ENCODE assay signal across 8 mouse cellular contexts in genomic region chr17:80553318-80554270, GRCm38 (mm10). TPM values are rescaled to one million over a fixed set of nuclear protein-coding genes. Genes with fewer than 3 reads are reported as not detected.
DNase-seq lines count a peak whose midpoint lies in the region; ATAC-seq lines count a peak whose summit lies in the region.

No protein-coding gene starts in this region.

- H3K4me2 ChIP-seq in hindbrain, embryonic 15.5 days, result peak overlapping the region; percentile 69

- 4% methylated on average over 35 of the region's 35 CpGs for WGBS in hindbrain, embryonic 15.5 days

- H3K9me3 ChIP-seq in hindbrain, embryonic 15.5 days, result no peaks in the 10 kb centered on the region

- peak; percentile 92 for ATAC-seq in common myeloid progenitor, adult 5-6 weeks (replicated peaks; ENCODE audit: low read depth, poor library complexity, severe bottlenecking)
- peak; percentile 90 for ATAC-seq in hindbrain, embryonic 15.5 days (ENCODE audit: low FRiP score, low read depth)

- no peaks in the 10 kb centered on the region for H3K27me3 ChIP-seq in hindbrain, embryonic 15.5 days

- H3K4me3 ChIP-seq in hindbrain, embryonic 15.5 days, result peak overlapping the region; percentile 62

- DNase-seq in adipocyte (ENCODE audit: low spot score), result peak; percentile 69
- peak; percentile 80 for DNase-seq in gastrocnemius, adult 18-20 months (ENCODE audit: low spot score)
- DNase-seq in layer of hippocampus, postnatal 36 days, result peak; percentile 76 to 82
- peak; percentile 93 for DNase-seq in lung, postnatal 36 days
- DNase-seq in retina, postnatal 1 day, result peak; percentile 91
- peak; percentile 49 for DNase-seq in urinary bladder, adult 2 months (ENCODE audit: low spot score)

- peaks cover 12% of the 10 kb centered on the region for H3K4me1 ChIP-seq in hindbrain, embryonic 15.5 days (replicated peaks)

- peak overlapping the region; percentile 60 for H3K9ac ChIP-seq in hindbrain, embryonic 15.5 days

- H3K36me3 ChIP-seq in hindbrain, embryonic 15.5 days, result 0 out of 2 replicates have a peak, but pooled peaks cover 5% of the 10 kb centered on the region

- H3K27ac ChIP-seq in hindbrain, embryonic 15.5 days (replicated peaks), result peak overlapping the region; percentile 82

RNA-seq across cellular contexts. Expression of gene Cdkl4, which starts 24.0 kb away (rescaled TPM):
- not detected in 2 replicates for total RNA-seq in common myeloid progenitor, adult 5-6 weeks (2017)
- total RNA-seq in gastrocnemius, adult 18-20 months (2021), result under 1 TPM in 1 of 2 experiments, not detected in 1; 0.19 TPM
- 5.3 and 5.6 TPM in 2 replicates for polyA plus RNA-seq in hindbrain, embryonic 15.5 days (2015; fragmentation: Nextera tagmentation; extraction: Ambion mirVana)
- 10 to 100 TPM; 16.0 TPM for total RNA-seq in layer of hippocampus, postnatal 36 days (2021)
- 0.10 and 0.18 TPM in 2 replicates for polyA plus RNA-seq in urinary bladder, adult 2 months (2012; rRNA removed)

Comparison
In these comparisons a context has a peak if more than half of its experiments do, and no peak if none do; other contexts are left out.
1. Peak in every context shown above with its lines: DNase-seq, ATAC-seq, H3K4me3 ChIP-seq and H3K27ac ChIP-seq.
2. RNA of gene Cdkl4, which starts 24.0 kb away (total RNA-seq): 16.0 TPM in layer of hippocampus, postnatal 36 days; 0.19 TPM in gastrocnemius, adult 18-20 months and not detected in common myeloid progenitor, adult 5-6 weeks; every median in the first group is over 10 times any median in the second.